Mouse (Mus musculus) testis, adult 2 months (tissue): ENCODE results near the gene Scube2. TPM values are rescaled to one million over a fixed set of nuclear protein-coding genes. Genes with fewer than 3 reads are reported as not detected.
A peak's percentile ranks its signal among the peaks of the same experiment; 100 is the strongest.

Experiments used
- H3K27ac ChIP-seq: fragments of 200-500 bp; 2 replicates; pipeline ENCODE4 v1.5.1; 2012; ENCODE audit warnings: low read depth, low read length; ENCODE audit not compliant: control insufficient read depth, insufficient read depth
- H3K27me3 ChIP-seq: fragments of 200-500 bp; 2 replicates; pipeline ENCODE4 v1.6.1; 2012; ENCODE audit warnings: mild to moderate bottlenecking, low read length, moderate library complexity; ENCODE audit not compliant: control insufficient read depth, insufficient read depth
- H3K36me3 ChIP-seq: fragments of 200-500 bp; 2 replicates; pipeline ENCODE4 v1.6.1; 2012; ENCODE audit warnings: mild to moderate bottlenecking, low read length; ENCODE audit not compliant: control insufficient read depth, insufficient read depth
- H3K4me1 ChIP-seq: fragments of 200-500 bp; 2 replicates; pipeline ENCODE4 v1.6.1; 2012; ENCODE audit warnings: low read length; ENCODE audit not compliant: control insufficient read depth, insufficient read depth
- H3K4me3 ChIP-seq: fragments of 200-500 bp; 2 replicates; pipeline ENCODE4 v1.5.1; 2012; ENCODE audit warnings: low read depth, mild to moderate bottlenecking, low read length, moderate library complexity, mixed read lengths; ENCODE audit not compliant: control insufficient read depth
- CTCF ChIP-seq: fragments of 200-500 bp; IDR thresholded peaks from 2 replicates; pipeline ENCODE4 v1.5.1; 2012; ENCODE audit warnings: low read depth, mild to moderate bottlenecking, inconsistent platforms, low read length, moderate library complexity; ENCODE audit not compliant: control insufficient read depth, insufficient read depth, insufficient replicate concordance
- POLR2A ChIP-seq: fragments of 200-500 bp; IDR thresholded peaks from 2 replicates; pipeline ENCODE4 v1.6.1; 2012; ENCODE audit warnings: low read depth, mild to moderate bottlenecking, inconsistent platforms, low read length, moderate library complexity; ENCODE audit not compliant: control insufficient read depth
- polyA plus RNA-seq: library from polyadenylated mRNA; depleted of rRNA; stranded (reverse); fragments of >200 nt; gene quantifications from 2 replicates; pipeline ENCODE4 v1.2.3, GENCODE M21; 2012; rRNA removed

Gene Scube2
- polyA plus RNA-seq = 8.7 and 8.8 TPM in 2 replicates

GRCm38 (mm10) chr7:109865370-109866229, at the start of gene Scube2:
TSS of gene Scube2 (minus strand) at chr7:109865679.
- peak within 1 kb of the TSS; percentile 80 for H3K4me3 ChIP-seq
- H3K4me1 ChIP-seq = peaks cover 5% of the 10 kb centered on the region
- no peaks in the 10 kb centered on the region for H3K36me3 ChIP-seq
- H3K27me3 ChIP-seq = no peaks in the 10 kb centered on the region
- TF ChIP-seq CTCF (no peak), POLR2A (no peak)
- no peak within 1 kb of the TSS for H3K27ac ChIP-seq

- Histone ChIP-seq H3K27ac (no peak overlapping the region), H3K27me3 (no peaks in the 10 kb centered on the region), H3K36me3 (no peaks in the 10 kb centered on the region; the same call in 1 of the 2 replicates), H3K4me1 (no peaks in the 10 kb centered on the region), H3K4me3 (no peak overlapping the region)
- TF ChIP-seq CTCF (no peak), POLR2A (no peak)
Observed at GRCm38 (mm10) chr7:109906165-109906564, 40.7 kb upstream of the Scube2 start.

GRCm38 (mm10) chr7:109900921-109901320, 35.4 kb upstream of the Scube2 start:
- TF ChIP-seq POLR2A (no peak), CTCF (no peak)
- Histone ChIP-seq H3K27ac (no peak overlapping the region), H3K36me3 (no peaks in the 10 kb centered on the region; the same call in 1 of the 2 replicates), H3K4me3 (no peak overlapping the region), H3K27me3 (no peaks in the 10 kb centered on the region), H3K4me1 (no peaks in the 10 kb centered on the region)

DNA sequence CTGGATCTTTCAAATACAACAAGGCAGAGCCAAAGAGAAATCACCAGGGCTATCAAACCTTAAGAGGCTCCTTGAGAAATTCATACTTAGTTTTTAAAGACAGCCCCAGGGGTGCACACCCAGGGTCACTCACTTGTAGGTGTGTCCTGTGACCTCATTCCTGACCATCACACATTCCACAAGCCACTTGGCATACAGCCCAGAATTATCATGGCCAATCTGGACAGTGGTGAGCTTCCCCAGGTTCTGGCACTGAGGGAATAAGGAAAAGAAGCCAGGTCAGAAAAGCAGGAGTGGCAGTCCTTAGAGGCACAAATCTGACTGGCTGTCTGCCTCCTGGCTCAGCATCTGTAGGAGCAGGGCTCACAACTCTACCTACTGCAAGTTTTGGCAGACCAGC, 33.4 kb upstream of the Scube2 start:
- no peaks in the 10 kb centered on the region for H3K4me1 ChIP-seq
- H3K4me3 ChIP-seq = no peak overlapping the region
- H3K27me3 ChIP-seq = no peaks in the 10 kb centered on the region
- H3K27ac ChIP-seq = no peak overlapping the region
- TF ChIP-seq CTCF (no peak), POLR2A (no peak)
- no peaks in the 10 kb centered on the region; the same call in none of the 2 replicates for H3K36me3 ChIP-seq

DNA sequence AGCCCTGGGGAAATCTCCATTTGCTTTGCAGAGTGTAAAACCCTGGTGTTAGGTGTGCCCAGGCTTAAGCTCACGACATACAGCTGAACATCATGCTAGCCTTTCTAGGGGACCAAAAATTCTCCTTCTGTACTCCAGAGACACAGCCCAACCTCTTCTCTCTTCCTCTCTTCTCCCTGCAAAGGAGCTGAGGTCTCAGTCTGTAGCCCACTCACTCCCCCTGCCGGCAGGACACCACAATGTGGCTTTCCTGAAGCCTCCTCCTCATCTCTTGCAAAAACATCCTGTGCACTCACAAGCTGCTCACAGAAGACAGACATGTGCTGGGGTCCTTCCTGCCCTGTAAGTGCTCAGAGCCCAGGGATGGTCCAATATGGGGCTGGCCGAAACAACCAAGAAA, 27.1 kb upstream of the Scube2 start:
- Histone ChIP-seq H3K27me3 (no peaks in the 10 kb centered on the region), H3K4me3 (no peak overlapping the region), H3K36me3 (no peaks in the 10 kb centered on the region; the same call in none of the 2 replicates), H3K4me1 (no peaks in the 10 kb centered on the region), H3K27ac (no peak overlapping the region)
- TF ChIP-seq CTCF (peak; percentile 54; the same call in 1 of the 2 replicates), POLR2A (no peak)

GRCm38 (mm10) chr7:109891786-109892185, 26.3 kb upstream of the Scube2 start:
- TF ChIP-seq POLR2A (no peak), CTCF (no peak)
- H3K36me3 ChIP-seq = no peaks in the 10 kb centered on the region; the same call in none of the 2 replicates

GRCm38 (mm10) chr7:109890256-109890655, 24.8 kb upstream of the Scube2 start:
- H3K4me1 ChIP-seq = no peaks in the 10 kb centered on the region
- no peak overlapping the region for H3K27ac ChIP-seq
- H3K27me3 ChIP-seq = no peaks in the 10 kb centered on the region
- H3K4me3 ChIP-seq = no peak overlapping the region
- no peaks in the 10 kb centered on the region; the same call in none of the 2 replicates for H3K36me3 ChIP-seq
- TF ChIP-seq CTCF (no peak), POLR2A (no peak)

More at GRCm38 (mm10) chr7:109891786-109892185, 26.3 kb upstream of the Scube2 start:
- Histone ChIP-seq H3K4me1 (no peaks in the 10 kb centered on the region), H3K27ac (no peak overlapping the region), H3K27me3 (no peaks in the 10 kb centered on the region), H3K4me3 (no peak overlapping the region)

DNA sequence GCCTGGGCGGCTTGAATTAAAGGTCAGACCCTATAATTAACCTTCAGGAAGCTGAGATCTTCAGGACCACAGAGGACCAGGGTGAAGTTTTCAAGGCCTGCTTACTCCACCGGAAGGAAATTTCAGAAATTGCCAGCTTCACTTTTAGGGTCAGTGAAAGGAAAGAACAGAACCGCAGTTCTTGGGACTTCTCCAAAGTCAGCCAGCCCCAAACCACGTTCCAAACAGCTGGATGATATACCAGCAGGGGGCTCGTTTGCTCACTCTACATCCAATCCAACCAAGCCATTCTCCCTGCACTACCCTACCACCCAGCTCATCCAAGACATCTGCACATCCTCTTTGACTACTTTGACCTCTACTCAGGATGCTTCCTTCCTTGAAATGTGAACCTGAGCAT, 23.8 kb upstream of the Scube2 start:
- H3K4me3 ChIP-seq = no peak overlapping the region
- no peaks in the 10 kb centered on the region; the same call in none of the 2 replicates for H3K36me3 ChIP-seq
- no peak overlapping the region for H3K27ac ChIP-seq
- TF ChIP-seq POLR2A (no peak), CTCF (no peak)
- no peaks in the 10 kb centered on the region for H3K4me1 ChIP-seq
- H3K27me3 ChIP-seq = no peaks in the 10 kb centered on the region
